Mouse (Mus musculus): ENCODE results near the gene Pik3ap1. TPM values are rescaled to one million over a fixed set of nuclear protein-coding genes. Genes with fewer than 3 reads are reported as not detected.
"Not testable (repeated sequence)": the region's sequence is repeated elsewhere in the genome, so short reads cannot be mapped to it uniquely, and the experiment has no call there.

Gene Pik3ap1
- polyA plus RNA-seq, 1 experiment from 2014 or later, result 2.1 TPM

DNA sequence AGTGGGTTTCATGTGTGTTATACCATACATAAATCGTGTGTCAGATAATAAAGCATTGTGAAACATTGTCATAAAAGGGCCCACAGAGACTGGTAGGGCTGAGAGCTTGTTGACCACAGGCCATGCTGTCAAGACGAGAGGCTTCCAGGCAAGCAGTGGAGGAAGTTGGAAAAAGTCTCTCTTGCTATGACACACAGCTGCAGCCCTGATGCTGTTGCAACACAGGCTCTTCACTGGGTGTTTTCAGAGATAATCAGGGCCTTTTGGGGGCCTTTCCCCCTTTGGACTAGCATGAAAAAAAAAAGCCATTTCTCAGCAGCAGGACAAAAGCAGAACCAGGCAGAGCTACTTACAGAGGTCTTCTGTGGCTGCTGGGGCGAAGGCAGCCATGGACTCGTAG, 63.8 kb downstream of the Pik3ap1 start:
- Histone ChIP-seq H3K4me1 (ENCODE audit: insufficient read depth, low read length) (no peaks in the 10 kb centered on the region), H3K4me2 (replicated peaks; ENCODE audit: low read depth, low read length) (no peak overlapping the region), H3K4me3 (ENCODE audit: low read length) (no peak overlapping the region), H3K36me3 (ENCODE audit: insufficient read depth, low read length) (no peaks in the 10 kb centered on the region), H3K9ac (replicated peaks; ENCODE audit: low read length) (no peak overlapping the region), H3K27ac (ENCODE audit: low read length) (no peak overlapping the region), H3K9me3 (ENCODE audit: low read length) (no peaks in the 10 kb centered on the region), H3K27me3 (ENCODE audit: insufficient read depth, low read length) (no peaks in the 10 kb centered on the region)
- WGBS, result 84% methylated on average over 4 of the region's 4 CpGs
- ATAC-seq (ENCODE audit: low FRiP score, low TSS enrichment), result no peak

DNA sequence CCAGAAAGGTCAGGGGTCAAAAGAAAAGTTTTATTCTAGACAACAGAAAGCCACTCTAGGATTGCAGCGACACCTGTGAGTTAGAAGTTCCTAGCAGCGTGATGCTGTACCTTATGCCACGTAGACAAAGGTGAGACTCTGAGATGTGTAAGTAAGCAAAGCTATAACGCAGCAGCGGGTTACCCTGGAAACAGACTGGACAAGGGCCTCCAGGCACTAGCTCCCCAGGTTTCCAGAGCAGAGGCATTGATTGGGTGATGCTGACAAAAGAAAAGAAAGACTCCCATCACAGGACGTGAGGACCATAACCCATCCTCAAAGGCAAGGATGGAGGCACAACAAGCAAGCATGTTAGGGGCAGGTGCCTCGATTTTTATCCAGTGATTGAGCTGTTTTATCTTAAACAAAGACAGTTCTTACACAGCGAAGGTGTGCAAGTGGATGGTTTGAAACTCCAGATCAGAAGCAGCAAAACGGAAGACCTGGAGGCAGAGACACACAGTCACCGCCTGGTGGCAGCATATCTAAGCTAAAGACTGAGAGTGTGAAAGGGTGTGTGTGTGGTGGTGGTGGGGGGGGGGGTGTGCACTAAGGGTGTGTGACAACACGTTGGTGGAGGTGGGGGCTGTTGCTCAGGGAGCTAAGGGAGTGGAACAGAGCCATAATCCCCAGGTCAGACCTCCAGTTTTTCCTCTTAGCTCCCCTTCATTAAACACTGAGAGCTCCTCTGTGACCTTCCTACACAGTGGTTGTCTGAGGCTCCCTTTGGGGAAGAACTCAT, 67.4 kb downstream of the Pik3ap1 start:
- H3K27me3 ChIP-seq (ENCODE audit: insufficient read depth, low read length), result no peaks in the 10 kb centered on the region
- ATAC-seq (ENCODE audit: low FRiP score, low TSS enrichment), result 0 out of 2 replicates have a peak, but pooled peaks have one; percentile 23
- H3K4me1 ChIP-seq (ENCODE audit: insufficient read depth, low read length), result no peaks in the 10 kb centered on the region
- 39% methylated on average over 11 of the region's 11 CpGs for WGBS
- H3K4me2 ChIP-seq (replicated peaks; ENCODE audit: low read depth, low read length), result no peak overlapping the region
- H3K9me3 ChIP-seq (ENCODE audit: low read length), result no peaks in the 10 kb centered on the region
- no peak overlapping the region for H3K9ac ChIP-seq (replicated peaks; ENCODE audit: low read length)
- no peak overlapping the region for H3K4me3 ChIP-seq (ENCODE audit: low read length)
- H3K36me3 ChIP-seq (ENCODE audit: insufficient read depth, low read length), result no peaks in the 10 kb centered on the region
- no peak overlapping the region for H3K27ac ChIP-seq (ENCODE audit: low read length)

DNA sequence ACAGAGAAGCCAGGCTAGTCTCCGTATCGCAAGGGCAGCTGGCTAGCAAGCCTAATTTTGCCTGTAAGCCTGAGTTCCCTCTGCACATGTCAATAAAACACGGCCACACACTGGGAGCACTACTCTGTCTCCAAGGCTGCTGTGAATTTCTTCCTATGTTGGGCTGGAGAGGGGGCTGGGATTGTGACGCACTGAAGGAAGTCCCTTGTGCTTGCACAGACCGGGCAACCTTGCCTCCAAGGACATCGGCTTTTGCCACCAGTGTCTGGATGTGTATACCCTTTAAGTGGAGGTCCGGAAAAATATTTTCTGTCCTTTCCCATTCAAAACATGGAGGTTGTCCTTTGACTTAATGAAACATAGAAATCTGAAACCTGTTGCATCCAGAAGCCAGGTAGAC, 70.2 kb downstream of the Pik3ap1 start:
- no peaks in the 10 kb centered on the region for H3K36me3 ChIP-seq (ENCODE audit: insufficient read depth, low read length)
- no peaks in the 10 kb centered on the region for H3K27me3 ChIP-seq (ENCODE audit: insufficient read depth, low read length)
- no peak for ATAC-seq (ENCODE audit: low FRiP score, low TSS enrichment)
- no peak overlapping the region for H3K4me2 ChIP-seq (replicated peaks; ENCODE audit: low read depth, low read length)
- H3K4me1 ChIP-seq (ENCODE audit: insufficient read depth, low read length), result peaks cover 8% of the 10 kb centered on the region; the same call in 1 of the 2 replicates
- WGBS, result 86% methylated on average over 7 of the region's 7 CpGs
- no peak overlapping the region for H3K27ac ChIP-seq (ENCODE audit: low read length)
- H3K9ac ChIP-seq (replicated peaks; ENCODE audit: low read length), result no peak overlapping the region
- no peak overlapping the region for H3K4me3 ChIP-seq (ENCODE audit: low read length)
- no peaks in the 10 kb centered on the region for H3K9me3 ChIP-seq (ENCODE audit: low read length)

DNA sequence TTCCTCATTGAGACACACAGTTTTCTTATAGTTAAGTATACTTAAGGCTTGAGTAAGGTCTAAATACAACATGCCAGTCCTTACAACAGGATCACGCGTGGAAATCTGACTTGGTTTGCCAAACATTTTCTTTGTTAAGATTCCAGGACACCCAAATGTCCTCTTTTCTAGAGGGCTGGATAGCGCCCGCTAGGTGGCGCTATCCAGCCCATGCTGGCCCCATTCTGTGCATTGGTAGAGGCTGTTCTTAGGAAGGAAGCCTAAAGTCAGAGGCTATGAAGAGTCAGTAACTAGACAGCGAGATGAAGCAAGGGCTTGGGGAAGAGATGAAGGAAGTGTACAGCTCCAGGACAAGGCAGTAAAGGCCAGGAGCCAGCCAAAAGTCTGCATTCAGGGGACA, 71.2 kb downstream of the Pik3ap1 start:
- Histone ChIP-seq H3K4me2 (replicated peaks; ENCODE audit: low read depth, low read length) (no peak overlapping the region), H3K27ac (ENCODE audit: low read length) (no peak overlapping the region), H3K36me3 (ENCODE audit: insufficient read depth, low read length) (no peaks in the 10 kb centered on the region), H3K4me1 (ENCODE audit: insufficient read depth, low read length) (peaks cover 8% of the 10 kb centered on the region; the same call in 1 of the 2 replicates), H3K9me3 (ENCODE audit: low read length) (no peaks in the 10 kb centered on the region), H3K27me3 (ENCODE audit: insufficient read depth, low read length) (no peaks in the 10 kb centered on the region), H3K9ac (replicated peaks; ENCODE audit: low read length) (no peak overlapping the region), H3K4me3 (ENCODE audit: low read length) (no peak overlapping the region)
- ATAC-seq (ENCODE audit: low FRiP score, low TSS enrichment), result no peak
- WGBS, result 23% methylated on average over 6 of the region's 6 CpGs

DNA sequence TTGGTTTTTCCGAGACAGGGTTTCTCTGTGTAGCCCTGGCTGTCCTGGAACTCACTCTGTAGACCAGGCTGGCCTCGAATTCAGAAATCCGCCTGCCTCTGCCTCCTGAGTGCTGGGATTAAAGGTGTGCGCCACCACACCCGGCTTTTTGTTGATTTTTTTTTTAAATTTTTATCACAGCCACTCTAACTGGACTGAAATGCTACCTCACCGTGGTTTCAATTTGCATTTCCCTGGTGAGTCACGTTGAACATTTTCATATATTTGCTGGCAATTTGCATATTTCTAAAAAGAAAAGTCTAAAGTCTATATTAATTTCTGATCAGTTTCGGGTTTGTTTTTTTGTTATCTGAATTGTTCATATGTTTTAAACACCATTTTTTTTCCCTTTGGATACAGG, 72.3 kb downstream of the Pik3ap1 start:
- not testable (repeated sequence) for H3K9me3 ChIP-seq (ENCODE audit: low read length); H3K4me3 ChIP-seq (ENCODE audit: low read length); H3K9ac ChIP-seq (replicated peaks; ENCODE audit: low read length); ATAC-seq (ENCODE audit: low FRiP score, low TSS enrichment); H3K27ac ChIP-seq (ENCODE audit: low read length); H3K27me3 ChIP-seq (ENCODE audit: insufficient read depth, low read length); H3K4me2 ChIP-seq (replicated peaks; ENCODE audit: low read depth, low read length); H3K4me1 ChIP-seq (ENCODE audit: insufficient read depth, low read length); H3K36me3 ChIP-seq (ENCODE audit: insufficient read depth, low read length)
- WGBS, result 95% methylated on average over 7 of the region's 8 CpGs

DNA sequence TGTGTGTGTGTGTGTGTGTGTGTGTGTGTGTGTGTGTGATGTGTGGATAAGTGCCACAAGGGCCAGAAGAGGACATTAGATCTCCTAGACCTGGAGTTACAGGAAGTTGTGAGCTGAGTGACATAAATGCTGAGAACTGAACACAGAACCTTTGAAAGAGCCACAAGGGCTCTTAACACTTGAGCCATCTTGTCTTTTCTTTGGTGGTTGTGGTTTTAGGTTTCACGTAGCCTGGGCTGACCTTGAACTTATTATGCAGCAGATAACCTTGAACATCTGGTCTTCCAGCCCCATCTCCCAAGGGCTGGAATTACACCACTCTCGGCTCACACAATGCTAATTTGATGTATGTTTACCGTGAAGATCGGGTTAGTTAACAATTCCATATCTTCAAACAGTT, 72.9 kb downstream of the Pik3ap1 start:
- Histone ChIP-seq H3K4me2 (replicated peaks; ENCODE audit: low read depth, low read length) (no peak overlapping the region), H3K4me3 (ENCODE audit: low read length) (no peak overlapping the region), H3K4me1 (ENCODE audit: insufficient read depth, low read length) (peaks cover 8% of the 10 kb centered on the region; the same call in 1 of the 2 replicates), H3K9ac (replicated peaks; ENCODE audit: low read length) (no peak overlapping the region), H3K27ac (ENCODE audit: low read length) (no peak overlapping the region), H3K27me3 (ENCODE audit: insufficient read depth, low read length) (no peaks in the 10 kb centered on the region), H3K36me3 (ENCODE audit: insufficient read depth, low read length) (no peaks in the 10 kb centered on the region), H3K9me3 (ENCODE audit: low read length) (no peaks in the 10 kb centered on the region)
- WGBS, result 73% methylated on average over 4 of the region's 4 CpGs
- ATAC-seq (ENCODE audit: low FRiP score, low TSS enrichment), result no peak

DNA sequence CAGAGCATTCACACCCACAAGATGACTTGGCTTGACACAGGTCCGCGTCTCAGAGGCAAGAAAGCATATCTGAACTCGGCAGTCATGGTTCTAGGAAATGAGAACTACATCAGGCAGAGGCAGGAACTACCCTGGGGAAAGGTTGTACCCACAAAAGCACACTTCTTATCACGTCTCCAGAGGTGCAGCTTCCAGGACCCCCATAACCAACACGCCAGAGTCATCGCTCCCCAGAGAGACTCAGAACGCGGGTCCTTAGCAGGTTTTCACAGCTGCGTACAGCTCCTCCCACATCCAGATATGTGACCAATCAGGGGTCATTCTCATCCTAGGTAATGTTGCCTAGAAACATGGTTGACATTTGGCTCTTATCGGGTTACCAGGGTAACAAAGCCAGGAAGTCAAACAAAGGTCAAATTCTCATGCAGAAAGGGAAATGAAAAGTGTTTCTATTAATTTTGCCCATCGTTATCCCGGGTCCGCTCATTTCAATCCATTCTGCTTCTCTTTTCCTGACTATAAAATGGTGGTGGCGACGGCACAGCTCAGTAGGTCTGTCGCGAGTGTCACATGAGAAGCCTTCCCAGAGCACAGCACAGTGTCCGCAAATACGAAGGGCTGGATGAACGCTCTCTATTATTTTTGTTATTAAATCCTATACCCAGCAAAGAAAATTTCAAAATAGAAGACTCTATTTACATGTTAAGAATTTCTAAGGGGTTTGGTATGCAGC, 73.8 kb downstream of the Pik3ap1 start:
- peak overlapping the region; percentile 31 for H3K9ac ChIP-seq (replicated peaks; ENCODE audit: low read length)
- 17% methylated on average over 20 of the region's 20 CpGs for WGBS
- H3K4me2 ChIP-seq (replicated peaks; ENCODE audit: low read depth, low read length), result peak overlapping the region; percentile 53
- H3K9me3 ChIP-seq (ENCODE audit: low read length), result no peaks in the 10 kb centered on the region
- H3K36me3 ChIP-seq (ENCODE audit: insufficient read depth, low read length), result no peaks in the 10 kb centered on the region
- peaks cover 8% of the 10 kb centered on the region; the same call in 1 of the 2 replicates for H3K4me1 ChIP-seq (ENCODE audit: insufficient read depth, low read length)
- H3K27me3 ChIP-seq (ENCODE audit: insufficient read depth, low read length), result no peaks in the 10 kb centered on the region
- H3K27ac ChIP-seq (ENCODE audit: low read length), result no peak overlapping the region
- ATAC-seq (ENCODE audit: low FRiP score, low TSS enrichment), result 0 out of 2 replicates have a peak, but pooled peaks have one; percentile 19
- peak overlapping the region; percentile 32 for H3K4me3 ChIP-seq (ENCODE audit: low read length)

DNA sequence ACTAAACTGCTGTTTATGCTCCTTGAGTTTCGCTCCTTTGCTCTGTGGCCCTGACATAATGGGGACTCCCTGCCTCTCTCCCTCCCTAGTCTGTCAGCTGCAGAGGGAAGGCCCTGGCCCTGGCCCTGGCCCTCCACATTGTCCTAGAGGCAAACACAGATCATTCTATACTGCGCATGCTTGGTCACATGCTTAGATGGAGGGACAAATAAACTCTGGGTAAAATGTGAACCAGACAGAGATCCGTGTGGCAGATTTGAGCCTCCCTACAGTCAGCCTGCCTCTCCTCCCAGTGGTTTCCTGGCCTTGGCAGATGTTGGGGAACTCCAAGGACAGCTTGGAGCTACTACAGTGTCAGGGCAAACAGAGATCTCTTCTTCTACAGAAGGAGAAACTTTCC, 81.0 kb downstream of the Pik3ap1 start:
- H3K4me3 ChIP-seq (ENCODE audit: low read length), result no peak overlapping the region
- no peak overlapping the region for H3K9ac ChIP-seq (replicated peaks; ENCODE audit: low read length)
- H3K4me1 ChIP-seq (ENCODE audit: insufficient read depth, low read length), result no peaks in the 10 kb centered on the region
- H3K9me3 ChIP-seq (ENCODE audit: low read length), result no peaks in the 10 kb centered on the region
- no peak overlapping the region for H3K4me2 ChIP-seq (replicated peaks; ENCODE audit: low read depth, low read length)
- peak overlapping the region; percentile 72 for H3K27ac ChIP-seq (ENCODE audit: low read length)
- 0 out of 2 replicates have a peak, but pooled peaks have one; percentile 12 for ATAC-seq (ENCODE audit: low FRiP score, low TSS enrichment)
- H3K36me3 ChIP-seq (ENCODE audit: insufficient read depth, low read length), result no peaks in the 10 kb centered on the region
- 0 out of 2 replicates have a peak, but pooled peaks cover 6% of the 10 kb centered on the region for H3K27me3 ChIP-seq (ENCODE audit: insufficient read depth, low read length)
- WGBS, result 50% methylated on average over 3 of the region's 3 CpGs

DNA sequence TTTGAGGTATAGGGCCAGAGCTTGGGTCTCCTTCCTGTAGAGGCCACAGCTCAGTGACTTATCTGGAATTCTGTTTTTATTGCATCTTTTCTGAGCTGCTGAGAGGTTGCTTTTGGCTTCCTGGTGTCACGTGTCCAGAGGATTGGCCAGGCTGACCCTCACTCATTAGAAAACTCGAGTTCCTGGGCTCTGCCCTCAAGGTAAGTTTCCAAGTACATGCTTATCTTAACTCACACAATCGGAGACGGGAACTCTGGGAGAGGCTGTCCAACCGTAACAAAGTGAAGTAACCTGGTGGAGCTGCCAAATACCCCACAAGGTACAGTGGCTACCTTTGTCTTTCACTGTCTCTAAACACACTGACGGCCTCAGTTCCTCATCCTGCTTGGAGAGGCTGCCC, 81.5 kb downstream of the Pik3ap1 start:
- 0 out of 2 replicates have a peak, but pooled peaks cover 6% of the 10 kb centered on the region for H3K27me3 ChIP-seq (ENCODE audit: insufficient read depth, low read length)
- H3K9ac ChIP-seq (replicated peaks; ENCODE audit: low read length), result no peak overlapping the region
- H3K36me3 ChIP-seq (ENCODE audit: insufficient read depth, low read length), result no peaks in the 10 kb centered on the region
- H3K27ac ChIP-seq (ENCODE audit: low read length), result peak overlapping the region; percentile 72
- WGBS, result 32% methylated on average over 6 of the region's 6 CpGs
- H3K4me3 ChIP-seq (ENCODE audit: low read length), result no peak overlapping the region
- no peak overlapping the region for H3K4me2 ChIP-seq (replicated peaks; ENCODE audit: low read depth, low read length)
- no peaks in the 10 kb centered on the region for H3K4me1 ChIP-seq (ENCODE audit: insufficient read depth, low read length)
- H3K9me3 ChIP-seq (ENCODE audit: low read length), result no peaks in the 10 kb centered on the region
- ATAC-seq (ENCODE audit: low FRiP score, low TSS enrichment), result 0 out of 2 replicates have a peak, but pooled peaks have one; percentile 51

DNA sequence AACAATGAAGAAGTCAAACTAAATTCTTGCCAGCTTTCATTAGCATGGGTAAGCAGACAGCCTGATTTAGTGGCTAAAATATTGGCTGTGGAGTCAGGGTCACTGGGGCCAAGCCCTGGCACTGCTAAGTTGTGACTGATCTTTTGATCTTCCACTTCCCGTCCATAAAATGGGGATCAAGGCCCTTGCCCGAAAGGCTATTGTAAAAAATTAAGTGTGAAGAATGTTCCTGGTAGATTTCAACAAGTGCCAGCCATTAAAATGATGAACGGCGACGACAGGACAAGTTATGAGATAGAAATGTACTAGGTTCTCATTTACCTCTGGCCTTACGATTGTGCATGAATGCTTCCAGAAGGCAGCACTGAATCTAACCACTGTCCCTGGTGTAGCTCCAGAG, 83.0 kb downstream of the Pik3ap1 start:
- Histone ChIP-seq H3K4me3 (ENCODE audit: low read length) (no peak overlapping the region), H3K36me3 (ENCODE audit: insufficient read depth, low read length) (no peaks in the 10 kb centered on the region), H3K4me1 (ENCODE audit: insufficient read depth, low read length) (no peaks in the 10 kb centered on the region), H3K9me3 (ENCODE audit: low read length) (no peaks in the 10 kb centered on the region), H3K27me3 (ENCODE audit: insufficient read depth, low read length) (0 out of 2 replicates have a peak, but pooled peaks cover 6% of the 10 kb centered on the region), H3K4me2 (replicated peaks; ENCODE audit: low read depth, low read length) (no peak overlapping the region), H3K9ac (replicated peaks; ENCODE audit: low read length) (no peak overlapping the region), H3K27ac (ENCODE audit: low read length) (no peak overlapping the region)
- 38% methylated on average over 6 of the region's 6 CpGs for WGBS
- ATAC-seq (ENCODE audit: low FRiP score, low TSS enrichment), result no peak

All from kidney, embryonic 16.5 days (tissue).